Mouse (Mus musculus) E14TG2a.4 (cell line): ENCODE measurements around the gene Crybg1.

Source experiments
- H3K27me3 ChIP-seq: 2 replicates; pipeline ENCODE4 v1.6.1; 2014; ENCODE audit warnings: low read length, control low read depth; ENCODE audit not compliant: insufficient read depth
- H3K36me3 ChIP-seq: 2 replicates; pipeline ENCODE4 v1.6.1; 2014; ENCODE audit warnings: low read length, control low read depth; ENCODE audit not compliant: insufficient read depth
- H3K4me1 ChIP-seq: replicated peaks from 2 replicates; pipeline ENCODE4 v1.6.1; 2014; ENCODE audit warnings: low read depth, low read length, control low read depth
- H3K4me3 ChIP-seq: replicated peaks from 2 replicates; pipeline ENCODE4 v1.5.1; 2014; ENCODE audit warnings: mild to moderate bottlenecking, low read length
- H3K9me3 ChIP-seq: 2 replicates; pipeline ENCODE4 v1.6.1; 2014; ENCODE audit warnings: low read length, control low read depth
- CTCF ChIP-seq: conservative IDR thresholded peaks from 2 replicates; pipeline ENCODE4 v1.5.1; 2014; ENCODE audit warnings: low read length
- NANOG ChIP-seq: IDR thresholded peaks from 2 replicates; pipeline ENCODE4 v1.6.1; 2014; ENCODE audit warnings: borderline replicate concordance, low read length, mixed read lengths
- POU5F1 ChIP-seq: IDR thresholded peaks from 2 replicates; pipeline ENCODE4 v1.6.1; 2014; ENCODE audit warnings: low read length, borderline replicate concordance

Crybg1 gene

DNA sequence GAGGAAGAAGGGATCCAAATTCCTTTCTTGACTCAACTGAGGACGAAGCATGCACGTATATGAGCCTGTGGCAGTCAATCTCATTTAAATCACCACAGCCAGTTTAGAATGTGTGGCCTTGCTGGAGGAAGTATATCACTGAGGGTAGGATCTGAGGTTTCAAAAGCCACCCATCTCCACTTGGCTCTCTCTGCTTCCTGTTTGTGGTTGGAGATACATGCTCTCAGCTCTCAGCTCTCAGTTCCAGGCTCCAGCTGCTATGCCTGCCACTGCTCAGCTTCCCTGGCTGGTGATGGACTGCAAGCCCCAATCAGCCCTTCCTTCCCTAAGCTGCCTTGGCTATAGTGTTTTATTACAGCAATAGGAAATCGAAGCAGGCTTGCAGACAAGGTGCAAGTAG, 119.1 kb downstream of the Crybg1 start:
- TF ChIP-seq CTCF (no peak), NANOG (no peak), POU5F1 (no peak)
- H3K27me3 ChIP-seq, result 0 out of 2 replicates have a peak, but pooled peaks cover 2% of the 10 kb centered on the region
- H3K36me3 ChIP-seq, result no peaks in the 10 kb centered on the region

DNA sequence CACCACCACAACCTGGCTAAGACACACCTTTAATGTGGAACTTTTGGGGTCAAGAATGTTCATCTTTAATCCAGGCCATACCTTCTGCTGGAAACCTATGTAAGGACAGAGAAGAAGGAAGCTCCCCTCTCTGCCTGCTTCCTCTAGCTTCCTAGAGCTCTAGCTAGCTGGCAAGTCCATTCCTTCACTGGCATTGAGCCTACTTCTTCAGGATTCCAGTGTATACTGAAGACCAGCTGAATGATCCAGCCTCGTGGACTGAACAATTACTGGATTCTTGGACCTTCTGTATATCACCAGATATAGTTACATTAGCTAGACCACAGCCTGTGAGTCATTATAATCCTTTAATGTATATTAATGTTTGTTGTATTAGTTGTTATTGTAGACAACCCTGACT, 121.4 kb downstream of the Crybg1 start:
- Histone ChIP-seq H3K4me3 (no peak overlapping the region), H3K9me3 (no peaks in the 10 kb centered on the region), H3K27me3 (0 out of 2 replicates have a peak, but pooled peaks cover 2% of the 10 kb centered on the region), H3K4me1 (peaks cover 13% of the 10 kb centered on the region), H3K36me3 (no peaks in the 10 kb centered on the region)
- TF ChIP-seq CTCF (no peak), NANOG (no peak), POU5F1 (no peak)

More for the DNA sequence above, 119.1 kb downstream of the Crybg1 start:
- H3K4me1 ChIP-seq, result peaks cover 8% of the 10 kb centered on the region
- no peak overlapping the region for H3K4me3 ChIP-seq
- peaks cover 6% of the 10 kb centered on the region; the same call in 1 of the 2 replicates for H3K9me3 ChIP-seq

- Histone ChIP-seq H3K36me3 (no peaks in the 10 kb centered on the region), H3K4me1 (peaks cover 17% of the 10 kb centered on the region)
- no peak for TF ChIP-seq CTCF
- no peak for TF ChIP-seq POU5F1
- no peak for TF ChIP-seq NANOG
Observed at GRCm38 (mm10) chr10:44026105-44026504, 122.5 kb downstream of the Crybg1 start.

GRCm38 (mm10) chr10:44024705-44025104, 123.9 kb downstream of the Crybg1 start:
- peaks cover 17% of the 10 kb centered on the region for H3K4me1 ChIP-seq
- no peaks in the 10 kb centered on the region for H3K9me3 ChIP-seq
- H3K36me3 ChIP-seq, result no peaks in the 10 kb centered on the region
- no peaks in the 10 kb centered on the region for H3K27me3 ChIP-seq
- H3K4me3 ChIP-seq, result peak overlapping the region; percentile 37; the same call in 1 of the 2 replicates
- TF ChIP-seq CTCF (no peak), NANOG (no peak), POU5F1 (no peak)

More at GRCm38 (mm10) chr10:44026105-44026504, 122.5 kb downstream of the Crybg1 start:
- Histone ChIP-seq H3K4me3 (no peak overlapping the region), H3K9me3 (no peaks in the 10 kb centered on the region), H3K27me3 (0 out of 2 replicates have a peak, but pooled peaks cover 2% of the 10 kb centered on the region)

- no peak for TF ChIP-seq CTCF
- no peak for TF ChIP-seq POU5F1
- TF ChIP-seq NANOG, result no peak
- Histone ChIP-seq H3K4me3 (no peak overlapping the region), H3K36me3 (no peaks in the 10 kb centered on the region), H3K9me3 (no peaks in the 10 kb centered on the region), H3K27me3 (0 out of 2 replicates have a peak, but pooled peaks cover 3% of the 10 kb centered on the region), H3K4me1 (peaks cover 15% of the 10 kb centered on the region)
Observed at GRCm38 (mm10) chr10:44020141-44020540, 128.5 kb downstream of the Crybg1 start.

- Histone ChIP-seq H3K36me3 (no peaks in the 10 kb centered on the region), H3K27me3 (0 out of 2 replicates have a peak, but pooled peaks cover 3% of the 10 kb centered on the region), H3K9me3 (no peaks in the 10 kb centered on the region), H3K4me1 (peaks cover 5% of the 10 kb centered on the region; the same call in 1 of the 2 replicates), H3K4me3 (no peak overlapping the region)
- TF ChIP-seq NANOG, result no peak
- TF ChIP-seq CTCF, result no peak
- no peak for TF ChIP-seq POU5F1
Observed at GRCm38 (mm10) chr10:44018562-44018961, 130.1 kb downstream of the Crybg1 start.

DNA sequence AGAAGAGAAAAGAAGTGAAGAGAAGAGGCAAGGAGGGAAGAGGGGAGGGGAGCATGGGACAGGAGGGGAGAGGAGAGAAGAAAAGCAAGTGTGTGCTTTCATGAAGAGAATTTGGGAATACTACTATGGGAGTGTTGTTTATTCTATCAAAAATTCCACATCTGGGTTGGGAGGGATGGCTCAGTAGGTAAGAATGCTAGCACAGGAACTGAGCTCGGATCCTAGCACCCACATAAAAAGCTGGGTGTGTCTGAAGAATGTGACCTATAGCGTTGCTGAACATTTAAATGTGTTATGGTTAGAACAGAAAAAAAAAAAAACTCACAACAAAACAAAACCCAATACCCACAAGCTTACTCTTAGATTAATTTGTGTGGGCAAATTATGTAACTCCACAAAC, 133.0 kb downstream of the Crybg1 start:
- no peak overlapping the region for H3K4me3 ChIP-seq
- no peaks in the 10 kb centered on the region for H3K36me3 ChIP-seq
- H3K9me3 ChIP-seq, result no peaks in the 10 kb centered on the region
- no peaks in the 10 kb centered on the region for H3K4me1 ChIP-seq
- TF ChIP-seq CTCF (no peak), POU5F1 (no peak), NANOG (no peak)
- H3K27me3 ChIP-seq, result peaks cover 17% of the 10 kb centered on the region

DNA sequence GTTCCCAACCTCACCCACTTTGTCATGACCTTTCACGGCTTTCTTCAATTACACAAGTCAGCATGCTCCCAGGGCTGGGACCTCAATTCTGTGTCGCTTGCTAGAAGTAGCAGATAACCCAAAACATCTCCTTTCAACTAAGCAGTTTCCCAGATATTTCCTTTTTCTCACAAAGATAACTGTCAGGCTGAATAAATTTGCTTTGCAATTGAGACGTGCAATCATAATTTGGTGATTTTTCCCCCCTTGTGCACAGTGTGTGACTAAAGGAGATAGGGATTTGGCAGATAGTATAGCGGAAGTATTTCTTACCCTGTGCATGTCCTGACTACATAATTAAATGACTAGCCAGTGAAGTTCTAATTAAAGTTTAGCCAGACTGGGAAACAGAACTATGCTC, 134.8 kb downstream of the Crybg1 start:
- H3K36me3 ChIP-seq, result no peaks in the 10 kb centered on the region
- H3K4me1 ChIP-seq, result no peaks in the 10 kb centered on the region
- H3K9me3 ChIP-seq, result no peaks in the 10 kb centered on the region
- TF ChIP-seq NANOG, result no peak
- no peak for TF ChIP-seq POU5F1
- H3K27me3 ChIP-seq, result peaks cover 18% of the 10 kb centered on the region
- H3K4me3 ChIP-seq, result no peak overlapping the region

DNA sequence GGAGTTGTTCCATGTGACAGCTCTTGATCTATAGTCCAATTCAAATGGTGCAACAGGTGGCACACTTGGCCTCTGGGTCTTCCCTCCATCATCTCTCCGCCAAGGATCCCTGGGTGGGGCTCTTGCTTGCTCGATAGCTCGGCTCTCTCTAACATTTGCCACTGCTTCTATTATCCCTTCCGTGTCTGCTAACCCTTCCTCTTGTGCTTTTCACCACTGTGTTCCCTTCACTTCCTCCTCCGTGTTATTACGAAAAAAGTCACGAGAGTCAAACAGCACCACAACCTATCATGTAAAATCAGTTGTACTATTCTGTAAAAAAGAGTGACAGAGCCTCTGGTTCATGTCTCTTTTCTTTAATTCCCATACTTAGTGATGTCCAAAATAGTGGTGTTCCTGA, 137.2 kb downstream of the Crybg1 start:
- peaks cover under 1% of the 10 kb centered on the region for H3K4me1 ChIP-seq
- no peak overlapping the region for H3K4me3 ChIP-seq
- peaks cover 40% of the 10 kb centered on the region for H3K27me3 ChIP-seq
- TF ChIP-seq POU5F1, result no peak
- no peak for TF ChIP-seq CTCF
- TF ChIP-seq NANOG, result no peak
- no peaks in the 10 kb centered on the region for H3K9me3 ChIP-seq
- H3K36me3 ChIP-seq, result no peaks in the 10 kb centered on the region

DNA sequence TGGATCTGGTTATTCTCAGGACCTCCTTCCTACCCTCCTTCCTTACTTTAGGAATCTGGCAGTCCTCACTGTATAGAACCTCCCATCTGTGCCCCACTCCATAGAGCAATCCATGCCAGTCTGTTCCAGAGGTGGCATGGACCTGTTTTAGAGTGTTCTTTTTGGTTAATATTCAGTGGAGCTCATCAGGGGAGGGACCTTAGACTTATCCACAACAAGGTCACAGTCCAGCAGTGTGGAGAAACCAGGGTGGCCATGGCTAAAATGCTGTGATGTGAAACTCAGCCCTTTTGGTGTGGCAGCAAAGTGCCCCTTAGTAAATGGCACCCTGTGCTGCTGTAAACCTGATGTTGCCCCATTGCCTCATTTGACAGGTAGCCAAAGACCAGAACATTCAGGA, 139.8 kb downstream of the Crybg1 start:
- H3K4me3 ChIP-seq, result no peak overlapping the region
- H3K4me1 ChIP-seq, result peaks cover 12% of the 10 kb centered on the region
- H3K9me3 ChIP-seq, result no peaks in the 10 kb centered on the region
- no peaks in the 10 kb centered on the region for H3K36me3 ChIP-seq
- TF ChIP-seq POU5F1 (no peak), NANOG (no peak), CTCF (no peak)
- H3K27me3 ChIP-seq, result peaks cover 66% of the 10 kb centered on the region
